Mouse (Mus musculus) right cerebral cortex, postnatal 14 days (tissue): ENCODE data around the gene Olfr1382.
A peak's percentile ranks its signal among the peaks of the same experiment; 100 is the strongest.
"Not testable (repeated sequence)": the region's sequence is repeated elsewhere in the genome, so short reads cannot be mapped to it uniquely, and the experiment has no call there.

Source experiments
- DNase-seq: peaks from one replicate; pipeline ENCODE4 v3.0.0; 2022

Gene Olfr1382

GRCm38 (mm10) chr11:49527947-49528346 is at the start of gene Olfr1382:
TSS of gene Olfr1382 (plus strand) at chr11:49528247.
- DNase-seq: no peak

- DNase-seq: no peak
These were observed 42.1 kb upstream of the Olfr1382 start for GRCm38 (mm10) chr11:49485973-49486372.

GRCm38 (mm10) chr11:49488770-49489169 is 39.3 kb upstream of the Olfr1382 start, which contains the start of gene Olfr1385:
TSS of gene Olfr1385 (plus strand) at chr11:49489070.
- not testable (repeated sequence) for DNase-seq

GRCm38 (mm10) chr11:49518086-49518485 is 10.0 kb upstream of the Olfr1382 start:
- no peak for DNase-seq

GRCm38 (mm10) chr11:49519348-49519747 is 8.7 kb upstream of the Olfr1382 start, which contains the start of gene Olfr1383:
TSS of gene Olfr1383 (plus strand) at chr11:49519648.
- DNase-seq: no peak

GRCm38 (mm10) chr11:49532761-49533160 is 4.7 kb downstream of the Olfr1382 start:
- DNase-seq: no peak

GRCm38 (mm10) chr11:49536631-49537030 is 8.6 kb downstream of the Olfr1382 start:
- peak; percentile 11 for DNase-seq

- not testable (repeated sequence) for DNase-seq
These were observed 15.1 kb downstream of the Olfr1382 start, which contains the start of gene Olfr1381 for GRCm38 (mm10) chr11:49543149-49543548. TSS of gene Olfr1381 (plus strand) at chr11:49543449.

GRCm38 (mm10) chr11:49554033-49554432 is 26.0 kb downstream of the Olfr1382 start:
- DNase-seq: peak; percentile 12

GRCm38 (mm10) chr11:49556578-49556977 is 28.5 kb downstream of the Olfr1382 start, which contains the start of gene Olfr1380:
TSS of gene Olfr1380 (plus strand) at chr11:49556878.
- DNase-seq: not testable (repeated sequence)

- DNase-seq: not testable (repeated sequence)
These were observed 47.0 kb downstream of the Olfr1382 start for GRCm38 (mm10) chr11:49575054-49575453.

- not testable (repeated sequence) for DNase-seq
These were observed 52.4 kb downstream of the Olfr1382 start for GRCm38 (mm10) chr11:49580452-49580851.
